Mouse (Mus musculus) kidney, adult 2 months (tissue): ENCODE measurements at regions not wholly inside any gene's neighbourhood (a gene's known extent, or its start where the extent isn't known, plus 50 kb on each side); places are given as distances from the start of the nearest gene placed in this dataset.

ENCODE experiments used
- CTCF ChIP-seq: fragments of 200-500 bp; conservative IDR thresholded peaks from 2 replicates; pipeline ENCODE4 v1.5.1; 2011; ENCODE audit warnings: low read depth, mild to moderate bottlenecking, control low read depth, low read length, moderate library complexity, mixed read lengths; ENCODE audit not compliant: insufficient read depth, insufficient read length
- POLR2A ChIP-seq: fragments of 200-500 bp; IDR thresholded peaks from one replicate; pipeline ENCODE4 v1.6.1; 2011; ENCODE audit warnings: low read depth, low read length, control low read depth

GRCm38 (mm10) chr1:71896141-71896725 is 243.2 kb upstream of the Fn1 start:
- TF ChIP-seq CTCF (no peak), POLR2A (no peak)
